Mouse (Mus musculus): ENCODE measurements around the gene Sf3a2.

Gene Sf3a2

GRCm38 (mm10) chr10:80848571-80848970 is 50.6 kb downstream of the Sf3a2 start:
- peak; percentile 35 for DNase-seq (ENCODE audit: low spot score)

Measured in urinary bladder, postnatal 14 days (tissue).